Mouse (Mus musculus) right cerebral cortex, adult 2 months (tissue): ENCODE results near the gene Pctp.

Experiments used
- DNase-seq, 2 experiments: peaks; one replicate each; pipeline ENCODE4 v3.0.0; 2021 to 2022; ENCODE audit warnings: low spot score in 2 of 2

Pctp gene

GRCm38 (mm10) chr11:89978353-89978831 lies 24.3 kb downstream of the Pctp start:
- DNase-seq = no peak

- no peak for DNase-seq
Observed at GRCm38 (mm10) chr11:89977746-89978352, 24.8 kb downstream of the Pctp start.

- DNase-seq = no peak
Observed at GRCm38 (mm10) chr11:89976361-89976760, 26.3 kb downstream of the Pctp start.

- no peak for DNase-seq
Observed at GRCm38 (mm10) chr11:89971296-89971695, 31.4 kb downstream of the Pctp start.

- DNase-seq = no peak
Observed at GRCm38 (mm10) chr11:89970726-89971125, 32.0 kb downstream of the Pctp start.

GRCm38 (mm10) chr11:89969131-89969530 lies 33.6 kb downstream of the Pctp start:
- DNase-seq = no peak

- peak; percentile 62 to 75 for DNase-seq
Observed at GRCm38 (mm10) chr11:89950691-89951270, 51.9 kb downstream of the Pctp start.

- DNase-seq = no peak
Observed at GRCm38 (mm10) chr11:89947806-89948205, 54.9 kb downstream of the Pctp start.

GRCm38 (mm10) chr11:89945159-89945558 lies 57.5 kb downstream of the Pctp start:
- no peak for DNase-seq

- no peak for DNase-seq
Observed at GRCm38 (mm10) chr11:89937241-89937640, 65.5 kb downstream of the Pctp start.
